Mouse (Mus musculus) midbrain, embryonic 13.5 days (tissue): ENCODE results near the gene Cldn34b2. TPM values are rescaled to one million over a fixed set of nuclear protein-coding genes. Genes with fewer than 3 reads are reported as not detected.
"Not testable (repeated sequence)": the region's sequence is repeated elsewhere in the genome, so short reads cannot be mapped to it uniquely, and the experiment has no call there.

Experiments
- ATAC-seq: fragments of 200-750 bp; cut with Nextera tagmentation; 2 replicates; pipeline ENCODE4 v1.8.0; 2017; ENCODE audit warnings: mild to moderate bottlenecking, moderate TSS enrichment, moderate library complexity
- H3K27ac ChIP-seq: fragments of 300-500 bp; sonication (generic); 2 replicates; pipeline ENCODE4 v1.5.1; 2015; ENCODE audit warnings: inconsistent platforms, mild to moderate bottlenecking, moderate library complexity
- H3K27me3 ChIP-seq: fragments of 300-500 bp; sonication (generic); 2 replicates; pipeline ENCODE4 v1.6.1; 2015; ENCODE audit warnings: mild to moderate bottlenecking, inconsistent platforms
- H3K36me3 ChIP-seq: fragments of 300-500 bp; sonication (generic); 2 replicates; pipeline ENCODE4 v1.6.1; 2015; ENCODE audit warnings: mild to moderate bottlenecking, inconsistent platforms
- H3K4me1 ChIP-seq: fragments of 300-500 bp; sonication (generic); replicated peaks from 2 replicates; pipeline ENCODE4 v1.6.1; 2015; ENCODE audit warnings: inconsistent platforms
- H3K4me2 ChIP-seq: fragments of 300-500 bp; sonication (generic); replicated peaks from 2 replicates; pipeline ENCODE4 v1.6.1; 2015; ENCODE audit warnings: moderate library complexity, mild to moderate bottlenecking, inconsistent platforms
- H3K4me3 ChIP-seq: fragments of 300-500 bp; sonication (generic); replicated peaks from 2 replicates; pipeline ENCODE4 v1.5.1; 2015; ENCODE audit warnings: mild to moderate bottlenecking, inconsistent platforms
- H3K9ac ChIP-seq: fragments of 300-500 bp; sonication (generic); replicated peaks from 2 replicates; pipeline ENCODE4 v1.6.1; 2015; ENCODE audit warnings: mild to moderate bottlenecking, inconsistent platforms
- H3K9me3 ChIP-seq: fragments of 300-500 bp; sonication (generic); 2 replicates; pipeline ENCODE4 v1.6.1; 2016; ENCODE audit warnings: mild to moderate bottlenecking, inconsistent platforms
- WGBS: fragments of 180-500 bp; shearing (Covaris S2); methylation state at CpG from one replicate; pipeline ENCODE4 v1.1.7; 2015; 5-methylcytosine and 5-hydroxymethylcytosine counted together
- polyA plus RNA-seq: library from polyadenylated mRNA; unstranded; fragments of >200 nt; fragmentation: Nextera tagmentation; extraction: Ambion mirVana; gene quantifications from 2 replicates; pipeline ENCODE4 v1.2.1, GENCODE M21; 2015

The Cldn34b2 gene
- not detected in 2 replicates for polyA plus RNA-seq

- ATAC-seq, H3K9ac ChIP-seq, H3K36me3 ChIP-seq, H3K9me3 ChIP-seq, H3K4me1 ChIP-seq, H3K27ac ChIP-seq, H3K4me3 ChIP-seq, H3K27me3 ChIP-seq, H3K4me2 ChIP-seq: not testable (repeated sequence)
- WGBS: 85% methylated on average over 3 of the region's 3 CpGs
Observed at GRCm38 (mm10) chrX:155128312-155128711, at the start of gene Cldn34b2. Cldn34b2 (minus strand) TSS chrX:155128412.

GRCm38 (mm10) chrX:155177640-155178039 is 49.4 kb upstream of the Cldn34b2 start:
- Histone ChIP-seq H3K4me2 (no peak overlapping the region), H3K9ac (no peak overlapping the region), H3K4me3 (no peak overlapping the region), H3K36me3 (no peaks in the 10 kb centered on the region), H3K9me3 (no peaks in the 10 kb centered on the region), H3K27ac (no peak overlapping the region), H3K4me1 (no peaks in the 10 kb centered on the region), H3K27me3 (no peaks in the 10 kb centered on the region)
- 74% methylated on average over 2 of the region's 2 CpGs for WGBS
- no peak for ATAC-seq

- no peak overlapping the region for H3K4me2 ChIP-seq
- H3K27me3 ChIP-seq: no peaks in the 10 kb centered on the region
- no peak overlapping the region for H3K9ac ChIP-seq
- H3K9me3 ChIP-seq: no peaks in the 10 kb centered on the region
- no peak overlapping the region for H3K4me3 ChIP-seq
- no peak for ATAC-seq
- H3K27ac ChIP-seq: no peak overlapping the region
- H3K4me1 ChIP-seq: no peaks in the 10 kb centered on the region
- no peaks in the 10 kb centered on the region for H3K36me3 ChIP-seq
- WGBS: 83% methylated on average over 2 of the region's 2 CpGs
Observed at GRCm38 (mm10) chrX:155177230-155177629, 49.0 kb upstream of the Cldn34b2 start.

- Histone ChIP-seq H3K36me3 (no peaks in the 10 kb centered on the region), H3K4me3 (no peak overlapping the region), H3K4me1 (no peaks in the 10 kb centered on the region), H3K27ac (no peak overlapping the region), H3K9me3 (no peaks in the 10 kb centered on the region), H3K4me2 (no peak overlapping the region), H3K9ac (no peak overlapping the region), H3K27me3 (no peaks in the 10 kb centered on the region)
- 86% methylated on average over 4 of the region's 4 CpGs for WGBS
- no peak for ATAC-seq
Observed at GRCm38 (mm10) chrX:155175568-155175967, 47.4 kb upstream of the Cldn34b2 start.

GRCm38 (mm10) chrX:155172310-155172709 is 44.1 kb upstream of the Cldn34b2 start:
- no peak for ATAC-seq
- no peak overlapping the region for H3K27ac ChIP-seq

GRCm38 (mm10) chrX:155171754-155172153 is 43.5 kb upstream of the Cldn34b2 start:
- H3K36me3 ChIP-seq: no peaks in the 10 kb centered on the region
- no peaks in the 10 kb centered on the region for H3K27me3 ChIP-seq
- no peaks in the 10 kb centered on the region for H3K9me3 ChIP-seq
- no peak overlapping the region for H3K9ac ChIP-seq
- H3K27ac ChIP-seq: no peak overlapping the region
- no peak overlapping the region for H3K4me3 ChIP-seq
- ATAC-seq: no peak
- no peak overlapping the region for H3K4me2 ChIP-seq
- no peaks in the 10 kb centered on the region for H3K4me1 ChIP-seq
- 71% methylated on average over 1 of the region's 1 CpGs for WGBS

More at GRCm38 (mm10) chrX:155172310-155172709, 44.1 kb upstream of the Cldn34b2 start:
- H3K4me1 ChIP-seq: no peaks in the 10 kb centered on the region
- H3K4me2 ChIP-seq: no peak overlapping the region
- no peak overlapping the region for H3K9ac ChIP-seq
- no peaks in the 10 kb centered on the region for H3K27me3 ChIP-seq
- H3K36me3 ChIP-seq: no peaks in the 10 kb centered on the region
- no peaks in the 10 kb centered on the region for H3K9me3 ChIP-seq
- no peak overlapping the region for H3K4me3 ChIP-seq

GRCm38 (mm10) chrX:155169886-155170285 is 41.7 kb upstream of the Cldn34b2 start:
- Histone ChIP-seq H3K27me3 (no peaks in the 10 kb centered on the region), H3K4me1 (no peaks in the 10 kb centered on the region), H3K9me3 (no peaks in the 10 kb centered on the region), H3K36me3 (no peaks in the 10 kb centered on the region), H3K4me3 (no peak overlapping the region), H3K9ac (no peak overlapping the region), H3K27ac (no peak overlapping the region), H3K4me2 (no peak overlapping the region)
- WGBS: 93% methylated on average over 8 of the region's 8 CpGs
- ATAC-seq: no peak

GRCm38 (mm10) chrX:155167667-155168066 is 39.5 kb upstream of the Cldn34b2 start:
- Histone ChIP-seq H3K36me3 (no peaks in the 10 kb centered on the region), H3K4me2 (no peak overlapping the region), H3K4me1 (no peaks in the 10 kb centered on the region), H3K9ac (no peak overlapping the region), H3K27me3 (no peaks in the 10 kb centered on the region), H3K27ac (no peak overlapping the region), H3K4me3 (no peak overlapping the region), H3K9me3 (no peaks in the 10 kb centered on the region)
- WGBS: 99% methylated on average over 3 of the region's 3 CpGs
- ATAC-seq: no peak

- Histone ChIP-seq H3K27ac (no peak overlapping the region), H3K4me1 (no peaks in the 10 kb centered on the region), H3K9me3 (no peaks in the 10 kb centered on the region), H3K4me3 (no peak overlapping the region), H3K36me3 (no peaks in the 10 kb centered on the region), H3K9ac (no peak overlapping the region), H3K27me3 (no peaks in the 10 kb centered on the region), H3K4me2 (no peak overlapping the region)
- no peak for ATAC-seq
- 83% methylated on average over 2 of the region's 2 CpGs for WGBS
Observed at GRCm38 (mm10) chrX:155166313-155166712, 38.1 kb upstream of the Cldn34b2 start.

GRCm38 (mm10) chrX:155163553-155163952 is 35.3 kb upstream of the Cldn34b2 start:
- Histone ChIP-seq H3K9me3 (no peaks in the 10 kb centered on the region), H3K36me3 (no peaks in the 10 kb centered on the region), H3K27ac (no peak overlapping the region), H3K4me2 (no peak overlapping the region), H3K4me1 (no peaks in the 10 kb centered on the region), H3K4me3 (no peak overlapping the region), H3K27me3 (no peaks in the 10 kb centered on the region), H3K9ac (no peak overlapping the region)
- ATAC-seq: no peak
- 65% methylated on average over 1 of the region's 1 CpGs for WGBS

- ATAC-seq: no peak
- Histone ChIP-seq H3K36me3 (no peaks in the 10 kb centered on the region), H3K27me3 (no peaks in the 10 kb centered on the region), H3K9me3 (no peaks in the 10 kb centered on the region), H3K4me1 (no peaks in the 10 kb centered on the region), H3K9ac (no peak overlapping the region), H3K4me3 (no peak overlapping the region), H3K4me2 (no peak overlapping the region), H3K27ac (no peak overlapping the region)
- 86% methylated on average over 1 of the region's 1 CpGs for WGBS
Observed at GRCm38 (mm10) chrX:155151868-155152267, 23.7 kb upstream of the Cldn34b2 start.

GRCm38 (mm10) chrX:155144718-155145117 is 16.5 kb upstream of the Cldn34b2 start:
- WGBS: 24% methylated on average over 3 of the region's 3 CpGs
- no peaks in the 10 kb centered on the region for H3K4me1 ChIP-seq
- H3K27me3 ChIP-seq: no peaks in the 10 kb centered on the region
- H3K9ac ChIP-seq: no peak overlapping the region
- H3K27ac ChIP-seq: no peak overlapping the region
- ATAC-seq: no peak
- H3K9me3 ChIP-seq: no peaks in the 10 kb centered on the region
- H3K4me2 ChIP-seq: no peak overlapping the region
- H3K4me3 ChIP-seq: no peak overlapping the region
- no peaks in the 10 kb centered on the region for H3K36me3 ChIP-seq

GRCm38 (mm10) chrX:155098024-155098423 is 30.2 kb downstream of the Cldn34b2 start:
- ATAC-seq: no peak
- no peaks in the 10 kb centered on the region for H3K9me3 ChIP-seq
- no peak overlapping the region for H3K4me3 ChIP-seq
- H3K4me2 ChIP-seq: no peak overlapping the region
- H3K36me3 ChIP-seq: no peaks in the 10 kb centered on the region
- H3K4me1 ChIP-seq: no peaks in the 10 kb centered on the region
- no peak overlapping the region for H3K9ac ChIP-seq
- H3K27me3 ChIP-seq: no peaks in the 10 kb centered on the region
- no peak overlapping the region for H3K27ac ChIP-seq
